Mouse (Mus musculus): ENCODE results near the gene Olfr24.
"Not testable (repeated sequence)": the region's sequence is repeated elsewhere in the genome, so short reads cannot be mapped to it uniquely, and the experiment has no call there.

The Olfr24 gene

DNA sequence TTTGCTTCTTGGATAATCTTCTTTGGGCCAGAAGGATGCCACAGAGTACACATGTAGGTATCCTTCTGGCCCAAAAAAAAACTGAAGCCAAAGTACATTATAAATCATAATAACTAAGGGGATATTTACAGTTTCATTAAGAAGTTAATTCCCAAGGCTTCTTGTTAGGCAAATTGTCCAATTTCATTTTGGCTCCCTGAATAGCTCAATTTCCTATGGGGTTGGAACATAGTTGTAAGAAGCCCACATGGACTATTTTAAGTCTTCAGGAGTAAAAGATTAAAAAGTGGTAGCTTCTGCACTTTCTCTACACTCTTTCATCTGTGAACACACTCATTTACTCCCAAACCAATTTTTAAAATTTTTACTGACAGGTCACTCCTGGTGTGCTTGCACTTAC lies at the start of gene Olfr24:
Gene Olfr24, minus strand, starts transcription at position 101 of the 400 bp plus-strand sequence.
- no peak for DNase-seq

DNA sequence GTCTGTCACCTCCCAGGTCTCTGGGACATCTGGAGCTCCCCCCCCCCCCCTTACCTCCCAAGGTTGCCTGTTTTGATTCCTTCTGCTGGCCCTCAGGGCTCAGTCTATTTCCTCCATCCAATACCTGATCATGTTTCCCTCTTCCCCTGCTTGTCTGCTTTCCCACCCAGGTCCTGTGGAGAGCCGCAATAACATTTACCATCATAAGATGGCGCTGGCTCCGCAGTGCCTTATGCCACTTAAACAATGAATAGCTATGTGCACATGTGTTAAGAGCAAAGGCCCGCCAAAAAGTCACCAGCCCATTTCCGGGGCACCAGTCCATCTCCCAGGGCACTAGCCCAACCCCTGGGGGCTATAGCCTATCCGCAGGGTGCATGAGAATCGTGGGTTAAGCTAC lies 21.5 kb upstream of the Olfr24 start:
- DNase-seq, result no peak

DNA sequence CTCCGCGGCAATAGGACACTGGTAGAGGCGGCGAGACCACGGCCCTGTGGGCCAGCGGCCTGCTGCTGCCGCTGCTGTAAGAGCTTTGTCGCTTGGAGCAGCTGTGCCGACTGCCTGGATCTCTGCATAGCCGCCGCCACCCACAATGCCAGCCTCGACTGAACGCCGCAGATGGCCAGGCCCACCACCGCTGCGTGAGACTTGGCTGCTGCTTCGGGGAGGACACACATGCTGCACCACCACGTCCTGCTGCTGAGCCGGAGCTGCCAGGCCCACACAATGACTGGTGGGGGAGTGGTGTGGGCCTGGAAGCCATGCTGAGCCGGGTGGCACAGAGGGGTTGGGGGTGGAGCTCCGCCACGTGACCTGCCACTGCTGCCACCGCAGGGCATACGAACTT lies 15.7 kb upstream of the Olfr24 start:
- peak; percentile 5 to 22 for DNase-seq

DNA sequence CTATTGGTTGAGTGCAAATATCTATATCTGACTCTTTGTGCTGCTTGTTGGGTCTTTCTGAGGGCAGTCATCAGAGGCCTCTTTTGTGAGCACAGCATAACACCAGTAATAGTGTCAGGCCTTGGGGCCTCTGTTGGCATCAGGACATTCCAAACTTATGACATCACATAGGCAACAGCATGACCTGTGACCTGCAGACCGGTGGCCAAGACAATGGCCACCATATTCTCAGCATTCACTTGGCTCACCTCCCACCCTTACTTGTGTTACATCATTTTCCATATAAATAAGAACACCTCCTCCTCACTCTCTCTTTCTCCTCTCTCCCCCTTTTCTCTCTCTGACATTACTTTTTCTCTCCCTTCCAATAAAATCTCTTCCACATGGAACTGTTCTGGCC lies 15.2 kb upstream of the Olfr24 start:
- DNase-seq, result no peak

DNA sequence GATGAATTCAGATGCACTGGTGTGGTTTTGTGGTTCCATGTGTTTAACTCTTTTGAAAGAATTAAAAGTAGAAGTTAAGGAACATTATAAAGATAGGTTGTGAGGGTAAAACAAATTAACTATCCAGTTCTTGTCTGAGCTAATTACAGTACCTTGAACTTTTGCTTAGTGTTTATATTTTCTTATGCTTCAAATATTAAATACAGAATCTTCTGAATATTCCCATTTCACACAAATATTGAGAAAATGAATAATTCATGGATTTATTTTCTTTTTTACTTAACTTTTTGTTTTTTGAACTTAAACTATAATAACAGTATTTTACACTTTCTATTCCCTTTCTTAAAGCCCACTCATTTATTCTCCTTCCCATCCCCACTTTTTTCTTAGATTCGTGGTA lies 8.2 kb downstream of the Olfr24 start:
- DNase-seq, result no peak

DNA sequence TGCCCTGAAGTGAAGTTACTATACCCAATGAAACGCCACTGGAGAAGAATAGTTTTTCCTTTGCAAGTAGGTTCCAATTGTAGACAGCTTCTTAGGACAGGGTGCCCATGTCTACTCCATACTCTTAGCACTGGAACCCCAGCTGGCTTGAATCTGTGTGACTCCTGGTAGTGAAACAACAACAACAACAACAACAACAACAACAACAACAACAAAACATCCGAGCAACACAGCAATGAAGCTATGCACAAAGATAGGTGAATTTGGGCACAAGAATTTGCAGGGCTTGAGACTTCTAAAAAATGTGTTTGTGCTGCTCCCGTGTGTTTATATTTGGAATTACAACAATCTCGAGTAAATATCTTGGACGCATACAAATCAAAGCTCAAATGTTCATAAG lies 19.2 kb downstream of the Olfr24 start:
- no peak for DNase-seq

DNA sequence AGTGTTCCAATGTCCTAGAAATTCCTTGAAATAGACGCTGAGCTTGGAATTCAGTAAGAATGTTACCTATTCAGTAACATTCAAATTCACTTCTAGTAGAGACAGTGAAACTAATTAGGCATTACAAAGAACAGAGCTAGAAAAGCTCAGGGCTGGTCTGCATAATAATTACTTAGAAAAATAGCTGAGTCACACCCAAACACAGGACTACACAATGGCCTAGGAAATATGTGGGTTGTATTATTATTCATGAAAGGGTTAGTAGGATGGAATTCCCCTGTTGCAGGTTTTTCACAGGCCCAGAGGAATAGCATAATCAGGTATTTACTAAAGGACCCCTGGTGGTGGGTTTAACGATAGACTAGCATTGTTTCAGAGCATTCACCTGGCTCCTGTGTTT lies 29.6 kb downstream of the Olfr24 start:
- not testable (repeated sequence) for DNase-seq

DNA sequence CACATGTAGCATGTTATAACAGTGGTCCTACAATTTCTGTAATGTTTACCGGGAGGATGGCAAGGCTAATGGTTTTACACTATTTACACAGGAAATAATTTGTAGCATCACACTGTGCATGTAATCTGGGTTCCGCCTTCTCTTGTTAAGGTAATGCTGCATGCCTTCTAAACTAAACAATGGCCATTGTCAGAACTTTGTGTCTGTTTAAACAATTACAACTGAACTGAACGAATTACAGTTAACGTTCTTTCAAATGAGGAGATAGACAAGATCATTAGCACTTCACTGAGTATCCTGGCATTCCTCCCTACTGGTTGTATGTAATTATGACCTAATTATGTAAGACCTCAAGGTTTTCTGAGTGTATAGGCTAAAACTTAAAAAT lies 41.1 kb downstream of the Olfr24 start:
- no peak for DNase-seq

DNA sequence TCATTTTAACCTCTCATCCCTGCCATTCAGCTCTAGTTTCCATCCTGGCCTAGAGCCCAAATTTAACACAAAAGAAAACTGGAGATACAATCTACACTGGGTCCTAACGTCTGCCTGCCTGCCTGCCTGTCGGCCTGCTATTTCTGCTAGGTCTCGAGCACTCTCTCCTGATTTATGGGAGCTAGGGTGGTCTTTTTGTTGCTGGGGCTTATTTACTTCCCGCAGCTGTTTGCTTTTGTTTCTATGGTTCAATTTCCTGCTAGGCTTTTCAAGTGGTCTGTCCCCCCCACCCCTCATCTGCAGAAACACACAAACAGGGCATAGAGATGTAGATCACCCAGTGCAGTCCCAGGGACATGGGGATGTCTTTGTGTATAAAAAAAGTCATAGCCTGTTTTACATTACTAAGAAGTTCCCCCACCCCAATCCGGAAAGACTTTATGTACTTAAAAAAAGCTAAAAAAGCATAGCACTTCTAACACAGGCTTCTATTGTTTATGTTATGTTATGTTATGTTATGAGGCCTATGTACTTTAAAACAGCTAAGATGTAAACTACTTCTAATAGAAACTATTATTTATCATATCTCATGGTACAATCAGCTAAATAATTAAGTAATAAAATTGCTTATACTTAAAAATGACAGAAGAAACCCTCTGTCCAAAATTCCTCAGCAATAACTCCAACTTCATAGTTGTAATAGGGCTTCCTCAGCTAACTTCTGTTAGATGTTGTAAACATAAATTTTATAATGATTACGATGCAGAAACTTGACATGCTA lies 41.7 kb downstream of the Olfr24 start:
- DNase-seq, result no peak

DNA sequence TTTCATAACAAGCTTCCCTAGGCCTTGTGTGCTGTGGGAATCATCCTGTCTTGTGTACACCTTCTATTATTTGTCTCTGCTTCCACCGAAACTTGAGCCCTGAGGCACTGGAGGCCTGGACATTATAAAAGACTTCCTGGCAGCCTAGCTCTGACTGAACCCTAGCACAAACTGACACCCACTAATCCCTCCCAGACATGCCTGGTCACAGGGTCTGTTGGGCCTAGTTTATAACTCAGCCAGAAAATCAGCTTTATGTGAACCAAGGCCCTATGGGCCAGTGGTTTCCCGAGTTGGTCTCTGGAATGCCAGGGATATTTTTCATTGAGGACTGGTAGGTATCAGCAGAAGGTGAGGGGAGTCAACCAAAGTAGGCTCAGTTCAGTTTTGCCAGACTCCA lies 42.8 kb downstream of the Olfr24 start:
- DNase-seq, result no peak

DNA sequence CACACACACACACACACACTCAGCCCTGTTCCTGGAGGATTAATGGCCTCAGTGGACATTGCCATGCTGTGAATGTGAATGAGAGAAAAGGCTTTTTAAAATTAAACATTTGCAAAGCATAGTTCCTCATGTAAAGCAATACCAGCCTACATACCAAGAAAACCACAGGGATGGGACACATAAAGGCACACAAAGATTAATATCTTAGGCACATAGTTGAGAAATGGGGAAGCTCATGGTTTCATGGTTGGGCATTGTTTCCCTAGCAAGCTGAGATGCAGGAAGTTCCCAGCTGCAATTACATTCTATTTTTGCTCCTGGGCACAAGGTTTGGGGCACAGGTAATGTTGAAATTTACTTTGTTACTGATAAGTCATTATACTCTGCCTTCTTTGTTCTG lies 58.2 kb downstream of the Olfr24 start:
- DNase-seq, result no peak

Data from cerebellum, adult 18-20 months (tissue).